Mouse (Mus musculus) CH12.LX (cell line): Measurements from ENCODE around the gene Cbfa2t3.

Experiments used
- CHD2 ChIP-seq: IDR thresholded peaks from 2 replicates; pipeline ENCODE4 v1.6.1; 2011; ENCODE audit warnings: low read length, improper control_type of control experiment
- CTCF ChIP-seq, 2 experiments: IDR thresholded peaks in 1 of 2; conservative IDR thresholded peaks in 1 of 2; 2 replicates each; pipeline ENCODE4 v1.5.1; 2011 to 2012; ENCODE audit warnings: low read depth in 2 of 2, low read length in 2 of 2, improper control_type of control experiment in 1 of 2, inconsistent platforms in 1 of 2, mild to moderate bottlenecking in 1 of 2, moderate library complexity in 1 of 2
- ETS1 ChIP-seq: conservative IDR thresholded peaks from 2 replicates; pipeline ENCODE4 v1.6.1; 2012; ENCODE audit warnings: low read depth, mild to moderate bottlenecking, inconsistent platforms, low read length, improper control_type of control experiment, moderate library complexity
- HCFC1 ChIP-seq: IDR thresholded peaks from 2 replicates; pipeline ENCODE4 v1.6.1; 2012; ENCODE audit warnings: low read depth, mild to moderate bottlenecking, inconsistent platforms, low read length, improper control_type of control experiment
- MEF2A ChIP-seq: IDR thresholded peaks from 2 replicates; pipeline ENCODE4 v1.6.1; 2014; ENCODE audit warnings: low read depth, mild to moderate bottlenecking, inconsistent platforms, low read length, improper control_type of control experiment, borderline replicate concordance
- MYC ChIP-seq: IDR thresholded peaks from 2 replicates; pipeline ENCODE4 v1.6.1; 2011; ENCODE audit warnings: low read depth, mild to moderate bottlenecking, improper control_type of control experiment, low read length
- NELFE ChIP-seq: IDR thresholded peaks from 2 replicates; pipeline ENCODE4 v1.6.1; 2011; ENCODE audit warnings: low read depth, low read length, improper control_type of control experiment
- UBTF ChIP-seq: IDR thresholded peaks from 2 replicates; pipeline ENCODE4 v1.6.1; 2012; ENCODE audit warnings: low read depth, mild to moderate bottlenecking, inconsistent platforms, low read length, improper control_type of control experiment, moderate library complexity
- USF1 ChIP-seq: IDR thresholded peaks from 2 replicates; pipeline ENCODE4 v1.6.1; 2014; ENCODE audit warnings: low read depth, mild to moderate bottlenecking, inconsistent platforms, low read length, improper control_type of control experiment
- USF2 ChIP-seq: conservative IDR thresholded peaks from 2 replicates; pipeline ENCODE4 v1.6.1; 2011; ENCODE audit warnings: low read depth, low read length, improper control_type of control experiment

DNA sequence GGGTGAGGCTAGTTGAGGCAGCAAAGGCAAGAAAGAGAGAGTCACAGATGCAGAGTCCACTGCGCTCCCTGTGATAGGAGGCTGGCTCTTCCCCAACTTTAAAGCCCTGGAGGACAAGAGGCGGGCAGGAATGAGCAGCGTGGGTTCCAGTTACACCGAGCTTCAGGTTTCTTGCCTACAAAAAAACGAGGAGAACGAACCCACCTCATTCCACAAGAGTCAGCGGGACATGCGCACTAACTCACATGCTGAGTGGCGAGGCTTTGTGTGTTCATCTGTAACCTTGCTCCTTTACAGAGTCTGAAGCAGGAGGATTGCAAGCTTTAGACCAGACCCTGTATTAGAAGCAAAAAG is 40.1 kb downstream of the Cbfa2t3 start:
- no peak for TF ChIP-seq CTCF (conservative IDR thresholded peaks at IDR 0.05 in 1 of 2, IDR thresholded peaks at IDR 0.05 in 1 of 2; ENCODE audit: low read depth in 2 of 2, low read length in 2 of 2)
- TF ChIP-seq CHD2: no peak
- TF ChIP-seq USF2: no peak
- TF ChIP-seq MYC: no peak
- no peak for TF ChIP-seq MEF2A
- TF ChIP-seq ETS1: no peak
- no peak for TF ChIP-seq USF1
- TF ChIP-seq UBTF: no peak
- no peak for TF ChIP-seq HCFC1
- TF ChIP-seq NELFE: no peak
